Comparison of ENCODE assay signal across 16 mouse cellular contexts in the genomic region with DNA sequence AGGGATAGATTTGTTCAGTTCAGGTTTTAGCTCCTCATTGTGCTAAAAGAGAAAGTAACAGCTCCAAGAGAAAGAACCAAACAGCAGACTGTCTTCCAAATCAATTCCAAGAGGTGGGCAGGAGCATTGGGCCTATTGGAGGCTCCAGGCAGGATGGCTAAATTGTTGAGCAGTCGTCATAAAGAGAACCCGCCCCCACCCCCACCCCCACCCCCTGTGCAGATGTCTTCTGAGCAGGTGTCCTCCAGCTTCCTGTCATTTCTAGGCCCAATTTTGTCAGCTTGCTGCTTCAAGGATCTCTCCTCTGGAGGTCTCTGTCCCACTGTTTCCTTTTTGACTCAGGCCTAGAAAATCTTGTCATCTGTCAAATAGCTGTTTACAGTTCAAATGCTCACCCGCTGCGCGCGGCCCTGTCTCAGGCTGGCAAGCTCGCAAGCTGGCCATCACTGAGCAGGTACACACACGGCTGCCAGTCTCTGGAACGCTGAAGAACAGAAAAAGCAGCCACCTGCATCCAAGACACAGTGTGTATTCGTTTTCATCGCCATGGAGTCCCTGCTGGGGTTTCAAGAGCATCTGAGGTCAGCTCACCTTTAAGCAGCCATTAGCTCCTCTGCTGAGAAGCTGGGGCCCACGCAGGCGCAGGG.
DNase-seq lines count a peak whose midpoint lies in the region; ATAC-seq lines count a peak whose summit lies in the region.
"Had no signal": no experiment of that assay in that cellular context is flagged by ENCODE, and none has a peak within 500 bp of the region (broad histone marks: within the 10 kb centered on the region; RNA-seq: fewer than 3 reads in every experiment).

No protein-coding gene starts in this region.

- no peak for ATAC-seq in midbrain, embryonic 14.5 days (ENCODE audit: low FRiP score, low TSS enrichment)
- no peak for ATAC-seq in midbrain, embryonic 11.5 days (ENCODE audit: low FRiP score)
- ATAC-seq in hindbrain, embryonic 14.5 days (ENCODE audit: low FRiP score) = peak; percentile 37; the same call in 1 of the 2 replicates
- ATAC-seq in granulocyte monocyte progenitor cell, adult 5-6 weeks (replicated peaks; ENCODE audit: poor library complexity, severe bottlenecking) = no peak
- ATAC-seq: intestine, embryonic 15.5 days had no signal

- H3K4me3 ChIP-seq in midbrain, embryonic 14.5 days (replicated peaks; ENCODE audit: low read depth, low read length) = no peak overlapping the region
- H3K4me3 ChIP-seq in midbrain, embryonic 11.5 days (ENCODE audit: low read depth, low read length) = no peak overlapping the region
- H3K4me3 ChIP-seq in hindbrain, embryonic 14.5 days (replicated peaks; ENCODE audit: low read length) = no peak overlapping the region
- H3K4me3 ChIP-seq: embryonic facial prominence, embryonic 13.5 days; forebrain, embryonic 12.5 days; heart, embryonic 15.5 days; intestine, embryonic 15.5 days; limb, embryonic 15.5 days; megakaryocyte, embryonic 14.5 days had no signal

- H3K27ac ChIP-seq in midbrain, embryonic 14.5 days (replicated peaks; ENCODE audit: low read depth, low read length) = peak overlapping the region; percentile 37; the same call in 1 of the 2 replicates
- no peak overlapping the region for H3K27ac ChIP-seq in midbrain, embryonic 11.5 days (ENCODE audit: low read depth, low read length)
- no peak overlapping the region for H3K27ac ChIP-seq in hindbrain, embryonic 14.5 days
- H3K27ac ChIP-seq: embryonic facial prominence, embryonic 13.5 days; forebrain, embryonic 12.5 days; heart, embryonic 15.5 days; intestine, embryonic 15.5 days; limb, embryonic 15.5 days had no signal

- no peaks in the 10 kb centered on the region for H3K27me3 ChIP-seq in midbrain, embryonic 14.5 days (ENCODE audit: control insufficient read depth, insufficient read depth, low read length)
- H3K27me3 ChIP-seq in midbrain, embryonic 11.5 days (ENCODE audit: control insufficient read depth, insufficient read depth, low read length) = no peaks in the 10 kb centered on the region
- H3K27me3 ChIP-seq in hindbrain, embryonic 14.5 days (ENCODE audit: control insufficient read depth, insufficient read depth, low read length) = no peaks in the 10 kb centered on the region
- H3K27me3 ChIP-seq: embryonic facial prominence, embryonic 13.5 days; forebrain, embryonic 12.5 days; heart, embryonic 15.5 days; intestine, embryonic 15.5 days; limb, embryonic 15.5 days; megakaryocyte, embryonic 14.5 days had no signal

- no peaks in the 10 kb centered on the region for H3K36me3 ChIP-seq in midbrain, embryonic 14.5 days (ENCODE audit: control insufficient read depth, insufficient read depth, low read length)
- no peaks in the 10 kb centered on the region for H3K36me3 ChIP-seq in midbrain, embryonic 11.5 days (ENCODE audit: control insufficient read depth, insufficient read depth, low read length)
- no peaks in the 10 kb centered on the region for H3K36me3 ChIP-seq in hindbrain, embryonic 14.5 days (replicated peaks; ENCODE audit: control insufficient read depth, insufficient read depth)
- H3K36me3 ChIP-seq: embryonic facial prominence, embryonic 13.5 days; forebrain, embryonic 12.5 days; heart, embryonic 15.5 days; intestine, embryonic 15.5 days; limb, embryonic 15.5 days had no signal

- intact Hi-C loops in heart, postnatal 10 days (cut with DNase I) = no loop called here

- 46% methylated on average over 13 of the region's 13 CpGs for WGBS in midbrain, embryonic 14.5 days
- 62% methylated on average over 13 of the region's 13 CpGs for WGBS in midbrain, embryonic 11.5 days
- 34% methylated on average over 13 of the region's 13 CpGs for WGBS in hindbrain, embryonic 14.5 days

- H3K4me2 ChIP-seq in midbrain, embryonic 14.5 days (ENCODE audit: low read length) = no peak overlapping the region
- H3K4me2 ChIP-seq in midbrain, embryonic 11.5 days = no peak overlapping the region
- H3K4me2 ChIP-seq in hindbrain, embryonic 14.5 days (replicated peaks) = no peak overlapping the region
- H3K4me2 ChIP-seq: embryonic facial prominence, embryonic 13.5 days; forebrain, embryonic 12.5 days; heart, embryonic 15.5 days; intestine, embryonic 15.5 days; limb, embryonic 15.5 days; lung, embryonic 14.5 days had no signal

- no peak overlapping the region for H3K9ac ChIP-seq in midbrain, embryonic 14.5 days (replicated peaks; ENCODE audit: low read length)
- no peak overlapping the region for H3K9ac ChIP-seq in midbrain, embryonic 11.5 days (ENCODE audit: low read length)
- no peak overlapping the region for H3K9ac ChIP-seq in hindbrain, embryonic 14.5 days
- H3K9ac ChIP-seq: embryonic facial prominence, embryonic 13.5 days; forebrain, embryonic 12.5 days; heart, embryonic 15.5 days; intestine, embryonic 15.5 days; limb, embryonic 15.5 days; lung, embryonic 14.5 days had no signal

- H3K4me1 ChIP-seq in midbrain, embryonic 14.5 days (ENCODE audit: control insufficient read depth, insufficient read depth, low read length) = no peaks in the 10 kb centered on the region
- no peaks in the 10 kb centered on the region for H3K4me1 ChIP-seq in midbrain, embryonic 11.5 days (ENCODE audit: control insufficient read depth, insufficient read depth, low read length)
- 0 out of 2 replicates have a peak, but pooled peaks cover 7% of the 10 kb centered on the region for H3K4me1 ChIP-seq in hindbrain, embryonic 14.5 days (replicated peaks; ENCODE audit: control insufficient read depth, insufficient read depth, low read length)
- H3K4me1 ChIP-seq: embryonic facial prominence, embryonic 13.5 days; heart, embryonic 15.5 days; intestine, embryonic 15.5 days; limb, embryonic 15.5 days; megakaryocyte, embryonic 14.5 days had no signal

- no peaks in the 10 kb centered on the region for H3K9me3 ChIP-seq in midbrain, embryonic 14.5 days (ENCODE audit: control insufficient read depth, low read length)
- no peaks in the 10 kb centered on the region for H3K9me3 ChIP-seq in midbrain, embryonic 11.5 days (ENCODE audit: control insufficient read depth, low read length)
- no peaks in the 10 kb centered on the region for H3K9me3 ChIP-seq in hindbrain, embryonic 14.5 days (ENCODE audit: control insufficient read depth, low read length)
- H3K9me3 ChIP-seq: embryonic facial prominence, embryonic 13.5 days; forebrain, embryonic 12.5 days; heart, embryonic 15.5 days; intestine, embryonic 15.5 days; limb, embryonic 15.5 days; megakaryocyte, embryonic 14.5 days had no signal

- peak; percentile 51 for DNase-seq in midbrain, embryonic 14.5 days
- DNase-seq in midbrain, embryonic 11.5 days (ENCODE audit: low spot score, missing footprints) = no peak
- DNase-seq in cerebellum, adult 18-20 months = peak; percentile 63 to 64
- no peak for DNase-seq in hindbrain, embryonic 14.5 days (ENCODE audit: low spot score)
- DNase-seq in thymus, postnatal 36 days = peak; percentile 3 to 20
- DNase-seq in heart, adult 18-20 months = no peak
- no peak for DNase-seq in heart, postnatal 10 days
- DNase-seq: kidney, postnatal 4 days; lung, embryonic 14.5 days had no signal

Comparison
In these comparisons a context has a peak if more than half of its experiments do, and no peak if none do; other contexts are left out.
1. DNase-seq: peak in midbrain, embryonic 14.5 days (single experiment), cerebellum, adult 18-20 months (2 of 2) and thymus, postnatal 36 days (2 of 2); none in midbrain, embryonic 11.5 days (single experiment), hindbrain, embryonic 14.5 days (single experiment), heart, adult 18-20 months (0 of 2) and heart, postnatal 10 days (0 of 2).